In genomic region chr10:34341886-34342285, GRCm38 (mm10) we compare ENCODE assay signal across 32 mouse cellular contexts. TPM values are rescaled to one million over a fixed set of nuclear protein-coding genes. Genes with fewer than 3 reads are reported as not detected.
"Had no signal": no experiment of that assay in that cellular context is flagged by ENCODE, and none has a peak within 500 bp of the region (broad histone marks: within the 10 kb centered on the region; RNA-seq: fewer than 3 reads in every experiment).

No protein-coding gene starts in this region.

- ATAC-seq: hindbrain, embryonic 16.5 days; inflammation-experienced regulatory T-cells, adult 6 months; intestine, embryonic 15.5 days; intestine, postnatal 0 days; liver, embryonic 12.5 days had no signal

- H3K36me3 ChIP-seq: heart, embryonic 13.5 days; heart, embryonic 15.5 days; hindbrain, embryonic 10.5 days; hindbrain, embryonic 12.5 days; intestine, embryonic 15.5 days; kidney, embryonic 15.5 days; limb, embryonic 10.5 days; limb, embryonic 12.5 days; liver, embryonic 12.5 days had no signal

- DNase-seq: gastrocnemius, postnatal 25 days; heart, adult 11 months; heart, adult 2 months; heart, postnatal 14 days; heart, postnatal 36 days; kidney, adult 2 months; kidney, adult 9 months; kidney, postnatal 14 days; kidney, postnatal 36 days had no signal

- H3K27me3 ChIP-seq: heart, embryonic 13.5 days; heart, embryonic 15.5 days; hindbrain, embryonic 12.5 days; intestine, embryonic 15.5 days; kidney, embryonic 15.5 days; limb, embryonic 12.5 days; liver, embryonic 12.5 days had no signal

- H3K9ac ChIP-seq: heart, embryonic 13.5 days; heart, embryonic 15.5 days; hindbrain, embryonic 12.5 days; hindbrain, embryonic 14.5 days; intestine, embryonic 15.5 days; kidney, embryonic 15.5 days; limb, embryonic 12.5 days; liver, embryonic 12.5 days; liver, embryonic 14.5 days had no signal

- H3K4me3 ChIP-seq: heart, adult 2 months; heart, embryonic 13.5 days; heart, embryonic 15.5 days; hindbrain, embryonic 10.5 days; hindbrain, embryonic 12.5 days; intestine, embryonic 15.5 days; kidney, embryonic 15.5 days; layer of hippocampus, adult 2 months; left cerebral cortex, adult 2 months; limb, embryonic 10.5 days; limb, embryonic 12.5 days; liver, embryonic 12.5 days had no signal

- H3K9me3 ChIP-seq: heart, embryonic 13.5 days; heart, embryonic 15.5 days; hindbrain, embryonic 10.5 days; hindbrain, embryonic 12.5 days; intestine, embryonic 15.5 days; kidney, embryonic 15.5 days; limb, embryonic 10.5 days; limb, embryonic 12.5 days; liver, embryonic 12.5 days had no signal

- H3K4me2 ChIP-seq: heart, embryonic 11.5 days; heart, embryonic 13.5 days; heart, embryonic 15.5 days; hindbrain, embryonic 12.5 days; hindbrain, embryonic 14.5 days; intestine, embryonic 15.5 days; kidney, embryonic 15.5 days; limb, embryonic 12.5 days; liver, embryonic 12.5 days had no signal

- H3K27ac ChIP-seq: heart, adult 2 months; heart, embryonic 13.5 days; heart, embryonic 15.5 days; hindbrain, embryonic 10.5 days; hindbrain, embryonic 12.5 days; hindbrain, embryonic 14.5 days; intestine, embryonic 15.5 days; kidney, embryonic 15.5 days; kidney, postnatal 0 days; layer of hippocampus, adult 2 months; left cerebral cortex, adult 2 months; limb, embryonic 10.5 days; limb, embryonic 12.5 days; liver, embryonic 12.5 days; liver, embryonic 14.5 days had no signal

- H3K4me1 ChIP-seq: heart, embryonic 13.5 days; heart, embryonic 15.5 days; hindbrain, embryonic 10.5 days; hindbrain, embryonic 12.5 days; intestine, embryonic 15.5 days; kidney, embryonic 15.5 days; limb, embryonic 10.5 days; limb, embryonic 12.5 days; liver, embryonic 12.5 days had no signal

RNA-seq across cellular contexts. Expression of gene Col10a1, which starts 47.9 kb away (rescaled TPM):
- total RNA-seq: gastrocnemius, adult 18-20 months; gastrocnemius, adult 8-10 months; gastrocnemius, postnatal 25 days; gastrocnemius, postnatal 4 days; heart, adult 2 months; heart, postnatal 36 days; layer of hippocampus, adult 2 months; liver, adult 2 months had no signal
- polyA plus RNA-seq: hindbrain, embryonic 10.5 days; hindbrain, embryonic 12.5 days; intestine, postnatal 0 days; kidney, adult 2 months; large intestine, adult 2 months; liver, adult 2 months had no signal
